In genomic region chr17:25893975-25894617, GRCm38 (mm10) we compare ENCODE assay signal across 8 mouse cellular contexts. TPM values are rescaled to one million over a fixed set of nuclear protein-coding genes. Genes with fewer than 3 reads are reported as not detected.
DNase-seq lines count a peak whose midpoint lies in the region; ATAC-seq and TF ChIP-seq lines count a peak whose summit lies in the region.

No protein-coding gene starts in this region.

- no peak overlapping the region for H3K4me2 ChIP-seq in neural tube, embryonic 13.5 days

- no peak overlapping the region for H3ac ChIP-seq in C2C12 (ENCODE audit: control insufficient read depth, insufficient read length, low read depth)

- TF ChIP-seq CTCF in C2C12 (IDR thresholded peaks at IDR 0.05; ENCODE audit: control insufficient read depth, insufficient read depth, insufficient read length): peak; percentile 78
- TF ChIP-seq CTCF in kidney, adult 2 months (conservative IDR thresholded peaks at IDR 0.05; ENCODE audit: insufficient read depth, insufficient read length, low read depth, low read length): peak; percentile 99; the same call in 1 of the 2 replicates

- no peaks in the 10 kb centered on the region for H3K79me3 ChIP-seq in C2C12 (ENCODE audit: low read depth)

- no peak overlapping the region for H3K9ac ChIP-seq in neural tube, embryonic 13.5 days

- WGBS in kidney, adult 2 months: 41% methylated on average over 2 of the region's 2 CpGs
- 26% methylated on average over 2 of the region's 2 CpGs for WGBS in neural tube, embryonic 13.5 days

- no peaks in the 10 kb centered on the region; the same call in 1 of the 2 replicates for H3K4me1 ChIP-seq in kidney, adult 2 months (ENCODE audit: control insufficient read depth, insufficient read depth, low read length)
- H3K4me1 ChIP-seq in neural tube, embryonic 13.5 days (replicated peaks): peaks cover 17% of the 10 kb centered on the region

- DNase-seq in MN1 (ENCODE audit: low spot score): peak; percentile 77
- DNase-seq in cerebellum, postnatal 14 days: peak; percentile 86 to 91
- DNase-seq in kidney, adult 2 months: peak; percentile 79
- peak; percentile 64 to 68 for DNase-seq in lung, adult 18-20 months
- DNase-seq in thymus, postnatal 0 days (ENCODE audit: low spot score): peak; percentile 78

- H3K27ac ChIP-seq in kidney, adult 2 months (ENCODE audit: insufficient read depth, low read depth, low read length): no peak overlapping the region
- peak overlapping the region; percentile 70 for H3K27ac ChIP-seq in neural tube, embryonic 13.5 days (replicated peaks)

- no peaks in the 10 kb centered on the region for H3K36me3 ChIP-seq in C2C12 (ENCODE audit: control insufficient read depth, insufficient read depth)
- H3K36me3 ChIP-seq in kidney, adult 2 months (ENCODE audit: control insufficient read depth, insufficient read depth, low read length): no peaks in the 10 kb centered on the region
- H3K36me3 ChIP-seq in neural tube, embryonic 13.5 days: peaks cover 12% of the 10 kb centered on the region

- no peak for TF ChIP-seq POLR2A in kidney, adult 2 months (IDR thresholded peaks at IDR 0.05; ENCODE audit: low read depth, low read length)

- peaks cover 6% of the 10 kb centered on the region for H3K79me2 ChIP-seq in C2C12 (ENCODE audit: control insufficient read depth, insufficient read depth)

- no peaks in the 10 kb centered on the region for H3K27me3 ChIP-seq in C2C12 (ENCODE audit: control insufficient read depth, insufficient read depth, insufficient read length)
- H3K27me3 ChIP-seq in kidney, adult 2 months (replicated peaks; ENCODE audit: control insufficient read depth, insufficient read depth, low read length): no peaks in the 10 kb centered on the region
- H3K27me3 ChIP-seq in neural tube, embryonic 13.5 days: no peaks in the 10 kb centered on the region

- H3K9me3 ChIP-seq in neural tube, embryonic 13.5 days: no peaks in the 10 kb centered on the region

- no peak overlapping the region for H3K4me3 ChIP-seq in C2C12 (ENCODE audit: insufficient read depth, poor library complexity, severe bottlenecking)
- no peak overlapping the region for H3K4me3 ChIP-seq in kidney, adult 2 months (ENCODE audit: insufficient read depth, low read depth, low read length)
- no peak overlapping the region for H3K4me3 ChIP-seq in neural tube, embryonic 13.5 days

- ATAC-seq in granulocyte monocyte progenitor cell, adult 5-6 weeks (replicated peaks; ENCODE audit: poor library complexity, severe bottlenecking): peak; percentile 85
- ATAC-seq in neural tube, embryonic 13.5 days (ENCODE audit: low read depth): peak; percentile 82

TF ChIP-seq in C2C12, 6 proteins besides CTCF, POLR2A, EP300 and RAD21:
- peak; percentile 81 for TF ChIP-seq MYOD1 (IDR thresholded peaks at IDR 0.05; ENCODE audit: control insufficient read depth, insufficient read length, low read depth)
- no peak for TF ChIP-seq CEBPB (IDR thresholded peaks at IDR 0.05; ENCODE audit: low read depth)

RNA-seq across cellular contexts. Expression of gene Wfikkn1, which starts 13.4 kb away (rescaled TPM):
- polyA plus RNA-seq in C2C12 (2012; fragmentation: generic; extraction: Trizol): 0.34 TPM
- total RNA-seq in granulocyte monocyte progenitor cell, adult 5-6 weeks (2014; fragmentation: Nextera tagmentation): 2.1 TPM in 1 of 2 replicates, not detected in the other
- 1.1 and 1.3 TPM in 2 replicates for total RNA-seq in granulocyte monocyte progenitor cell, adult 5-6 weeks (2017)
- 0.31 and 0.42 TPM in 2 replicates for polyA plus RNA-seq in kidney, adult 2 months (2012; rRNA removed)
- polyA plus RNA-seq in neural tube, embryonic 13.5 days (2015; fragmentation: Nextera tagmentation; extraction: Ambion mirVana): 0.53 and 0.79 TPM in 2 replicates
- polyA plus RNA-seq in thymus, postnatal 0 days (2015; fragmentation: Nextera tagmentation; extraction: Ambion mirVana): 0.46 and 0.51 TPM in 2 replicates

RNA-seq across cellular contexts. Expression of gene Mettl26, which starts 19.2 kb away (rescaled TPM):
- 25.0 TPM for polyA plus RNA-seq in C2C12 (2012; fragmentation: generic; extraction: Trizol)
- total RNA-seq in granulocyte monocyte progenitor cell, adult 5-6 weeks (2014; fragmentation: Nextera tagmentation): 23.4 and 27.7 TPM in 2 replicates
- total RNA-seq in granulocyte monocyte progenitor cell, adult 5-6 weeks (2017): 9.7 and 15.2 TPM in 2 replicates
- polyA plus RNA-seq in kidney, adult 2 months (2012; rRNA removed): 509 and 656 TPM in 2 replicates
- 56.8 and 65.5 TPM in 2 replicates for polyA plus RNA-seq in neural tube, embryonic 13.5 days (2015; fragmentation: Nextera tagmentation; extraction: Ambion mirVana)
- 43.5 and 47.0 TPM in 2 replicates for polyA plus RNA-seq in thymus, postnatal 0 days (2015; fragmentation: Nextera tagmentation; extraction: Ambion mirVana)

RNA-seq across cellular contexts. Expression of gene Rab40c, which starts 25.4 kb away (rescaled TPM):
- 14.4 TPM for polyA plus RNA-seq in C2C12 (2012; fragmentation: generic; extraction: Trizol)
- 9.4 and 15.9 TPM in 2 replicates for total RNA-seq in granulocyte monocyte progenitor cell, adult 5-6 weeks (2014; fragmentation: Nextera tagmentation)
- total RNA-seq in granulocyte monocyte progenitor cell, adult 5-6 weeks (2017): 7.2 and 11.8 TPM in 2 replicates
- 31.3 and 34.8 TPM in 2 replicates for polyA plus RNA-seq in kidney, adult 2 months (2012; rRNA removed)
- polyA plus RNA-seq in neural tube, embryonic 13.5 days (2015; fragmentation: Nextera tagmentation; extraction: Ambion mirVana): 50.7 and 51.5 TPM in 2 replicates
- 14.9 and 20.0 TPM in 2 replicates for polyA plus RNA-seq in thymus, postnatal 0 days (2015; fragmentation: Nextera tagmentation; extraction: Ambion mirVana)

RNA-seq across cellular contexts. Expression of gene Mcrip2, which starts 25.5 kb away (rescaled TPM):
- polyA plus RNA-seq in C2C12 (2012; fragmentation: generic; extraction: Trizol): 36.3 TPM
- total RNA-seq in granulocyte monocyte progenitor cell, adult 5-6 weeks (2014; fragmentation: Nextera tagmentation): 30.4 and 58.6 TPM in 2 replicates
- total RNA-seq in granulocyte monocyte progenitor cell, adult 5-6 weeks (2017): 11.2 and 25.8 TPM in 2 replicates
- polyA plus RNA-seq in kidney, adult 2 months (2012; rRNA removed): 258 and 286 TPM in 2 replicates
- polyA plus RNA-seq in neural tube, embryonic 13.5 days (2015; fragmentation: Nextera tagmentation; extraction: Ambion mirVana): 10.8 and 14.2 TPM in 2 replicates
- 24.1 and 24.5 TPM in 2 replicates for polyA plus RNA-seq in thymus, postnatal 0 days (2015; fragmentation: Nextera tagmentation; extraction: Ambion mirVana)

RNA-seq across cellular contexts. Expression of gene Wdr90, which starts 32.8 kb away (rescaled TPM):
- 16.7 TPM for polyA plus RNA-seq in C2C12 (2012; fragmentation: generic; extraction: Trizol)
- 64.7 and 66.9 TPM in 2 replicates for total RNA-seq in granulocyte monocyte progenitor cell, adult 5-6 weeks (2014; fragmentation: Nextera tagmentation)
- 11.8 and 15.0 TPM in 2 replicates for total RNA-seq in granulocyte monocyte progenitor cell, adult 5-6 weeks (2017)
- polyA plus RNA-seq in kidney, adult 2 months (2012; rRNA removed): 23.8 and 25.5 TPM in 2 replicates
- 14.1 and 15.6 TPM in 2 replicates for polyA plus RNA-seq in neural tube, embryonic 13.5 days (2015; fragmentation: Nextera tagmentation; extraction: Ambion mirVana)
- 9.8 and 10.1 TPM in 2 replicates for polyA plus RNA-seq in thymus, postnatal 0 days (2015; fragmentation: Nextera tagmentation; extraction: Ambion mirVana)
